Mouse (Mus musculus) adrenal gland, adult 2 months (tissue): ENCODE results near the gene Ank2. TPM values are rescaled to one million over a fixed set of nuclear protein-coding genes. Genes with fewer than 3 reads are reported as not detected.

Source experiments
- DNase-seq: peaks from one replicate; pipeline ENCODE4 v3.0.0; 2021
- long read RNA-seq: library from polyadenylated mRNA; stranded (forward); transcript quantifications from one replicate; pipeline ENCODE4 v2.0.0, GENCODE M21; 2021
- polyA plus RNA-seq: library from polyadenylated mRNA; depleted of rRNA; stranded (reverse); fragments of >200 nt; gene quantifications from 2 replicates; pipeline ENCODE4 v1.2.3, GENCODE M21; 2012; rRNA removed
- total RNA-seq, 2 experiments: library from RNA; stranded (reverse); gene quantifications; 2 replicates each; pipeline ENCODE4 v1.2.3; 2021

Ank2 gene
- 10 to 100 TPM; 36.3 to 44.8 TPM for total RNA-seq
- 19.6 and 30.1 TPM in 2 replicates for polyA plus RNA-seq
- long read RNA-seq, partial matches to known transcripts: 0 of 3 reads
- long read RNA-seq, other reads (novel, unspliced or antisense): 2 of 3 reads

GRCm38 (mm10) chr3:127498742-127499400, at the start of gene Ank2:
Ank2 (minus strand) TSS chr3:127499350.
- DNase-seq: peak; percentile 82

- DNase-seq: peak; percentile 34
These were observed 48.7 kb upstream of the Ank2 start for GRCm38 (mm10) chr3:127547882-127548281.

GRCm38 (mm10) chr3:127544610-127545121, 45.5 kb upstream of the Ank2 start:
- DNase-seq: no peak

- DNase-seq: no peak
These were observed 44.8 kb upstream of the Ank2 start for GRCm38 (mm10) chr3:127543976-127544375.

- DNase-seq: no peak
These were observed 40.0 kb upstream of the Ank2 start for GRCm38 (mm10) chr3:127539193-127539592.

- no peak for DNase-seq
These were observed 31.1 kb upstream of the Ank2 start for GRCm38 (mm10) chr3:127530293-127530692.

- no peak for DNase-seq
These were observed 30.7 kb upstream of the Ank2 start for GRCm38 (mm10) chr3:127529824-127530223.

GRCm38 (mm10) chr3:127529210-127529609, 30.1 kb upstream of the Ank2 start:
- no peak for DNase-seq

- DNase-seq: peak; percentile 49
These were observed 28.4 kb upstream of the Ank2 start for GRCm38 (mm10) chr3:127527465-127528034.

GRCm38 (mm10) chr3:127525188-127525819, 26.2 kb upstream of the Ank2 start:
- no peak for DNase-seq

GRCm38 (mm10) chr3:127521156-127521555, 22.0 kb upstream of the Ank2 start:
- DNase-seq: no peak

- DNase-seq: peak; percentile 33
These were observed 21.1 kb upstream of the Ank2 start for GRCm38 (mm10) chr3:127520300-127520699.

GRCm38 (mm10) chr3:127515251-127515650, 16.1 kb upstream of the Ank2 start:
- no peak for DNase-seq

- DNase-seq: no peak
These were observed 14.5 kb upstream of the Ank2 start for GRCm38 (mm10) chr3:127513699-127514098.

GRCm38 (mm10) chr3:127512794-127513335, 13.7 kb upstream of the Ank2 start:
- peak; percentile 76 for DNase-seq

- DNase-seq: peak; percentile 63
These were observed 12.9 kb upstream of the Ank2 start for GRCm38 (mm10) chr3:127511786-127512746.

- no peak for DNase-seq
These were observed 9.0 kb upstream of the Ank2 start for GRCm38 (mm10) chr3:127507878-127508783.

GRCm38 (mm10) chr3:127498197-127498741, 881 bp downstream of the Ank2 start:
- DNase-seq: peak; percentile 41

GRCm38 (mm10) chr3:127492663-127493062, 6.5 kb downstream of the Ank2 start:
- DNase-seq: no peak

GRCm38 (mm10) chr3:127487302-127487701, 11.8 kb downstream of the Ank2 start:
- no peak for DNase-seq
